In genomic region chr1:165114460-165115175, GRCm38 (mm10) we compare ENCODE assay signal across 9 mouse cellular contexts. TPM values are rescaled to one million over a fixed set of nuclear protein-coding genes. Genes with fewer than 3 reads are reported as not detected.
DNase-seq lines count a peak whose midpoint lies in the region; ATAC-seq and TF ChIP-seq lines count a peak whose summit lies in the region.
"Had no signal": no experiment of that assay in that cellular context is flagged by ENCODE, and none has a peak within 500 bp of the region (broad histone marks: within the 10 kb centered on the region; RNA-seq: fewer than 3 reads in every experiment).

No protein-coding gene starts in this region.

- no peaks in the 10 kb centered on the region for H3K36me3 ChIP-seq in heart, adult 2 months (ENCODE audit: control insufficient read depth, insufficient read depth, low read length)
- H3K36me3 ChIP-seq in intestine, postnatal 0 days (ENCODE audit: control insufficient read depth, insufficient read depth): no peaks in the 10 kb centered on the region
- H3K36me3 ChIP-seq in midbrain, embryonic 14.5 days (ENCODE audit: control insufficient read depth, insufficient read depth, low read length): no peaks in the 10 kb centered on the region

- CTCF ChIA-PET in Patski (lab: Charles Lee): interaction anchor here (0.8 to 1.7 kb wide), 7 partner anchors 8 to 798 kb away, joined by 3 to 6 read pairs (median 3); no protein-coding TSS in a partner anchor

- H3K79me2 ChIP-seq in heart, adult 2 months (replicated peaks; ENCODE audit: control insufficient read depth, insufficient read depth, low read length): no peaks in the 10 kb centered on the region

- H3K27ac ChIP-seq in heart, adult 2 months: peak overlapping the region; percentile 7; the same call in 1 of the 2 replicates
- no peak overlapping the region for H3K27ac ChIP-seq in intestine, postnatal 0 days (ENCODE audit: low read depth, low read length)
- no peak overlapping the region for H3K27ac ChIP-seq in midbrain, embryonic 14.5 days (replicated peaks; ENCODE audit: low read depth, low read length)

- 8% methylated on average over 17 of the region's 17 CpGs for WGBS in heart, adult 2 months
- WGBS in intestine, postnatal 0 days: 33% methylated on average over 17 of the region's 17 CpGs
- WGBS in midbrain, embryonic 14.5 days: 42% methylated on average over 17 of the region's 17 CpGs

- TF ChIP-seq POLR2A in heart, adult 2 months (IDR thresholded peaks at IDR 0.05; ENCODE audit: insufficient read depth, low read depth, low read length): no peak

- intact Hi-C loops in heart, adult 2 months (cut with DNase I): loop anchor here (5.0 to 10.0 kb wide), 2 partner anchors 67 to 350 kb away; no protein-coding TSS in a partner anchor

- TF ChIP-seq CTCF in Patski (IDR thresholded peaks at IDR 0.05): peak; percentile 36
- peak; percentile 63 for TF ChIP-seq CTCF in heart, adult 2 months (IDR thresholded peaks at IDR 0.05)
- peak; percentile 65 for TF ChIP-seq CTCF in intestine, postnatal 0 days (IDR thresholded peaks at IDR 0.05; ENCODE audit: low read depth)

- H3K9ac ChIP-seq in heart, adult 2 months (ENCODE audit: low read depth, low read length): no peak overlapping the region
- H3K9ac ChIP-seq in intestine, postnatal 0 days (ENCODE audit: low read depth, low read length): no peak overlapping the region
- no peak overlapping the region for H3K9ac ChIP-seq in midbrain, embryonic 14.5 days (replicated peaks; ENCODE audit: low read length)

- H3K9me3 ChIP-seq in intestine, postnatal 0 days (ENCODE audit: control insufficient read depth): no peaks in the 10 kb centered on the region
- no peaks in the 10 kb centered on the region for H3K9me3 ChIP-seq in midbrain, embryonic 14.5 days (ENCODE audit: control insufficient read depth, low read length)

- peak; percentile 69 for ATAC-seq in frontal cortex, adult (ENCODE audit: low TSS enrichment)
- ATAC-seq in Patski: no peak
- no peak for ATAC-seq in intestine, postnatal 0 days
- no peak for ATAC-seq in midbrain, embryonic 14.5 days (ENCODE audit: low FRiP score, low TSS enrichment)

- no peaks in the 10 kb centered on the region for H3K27me3 ChIP-seq in Patski
- H3K27me3 ChIP-seq in heart, adult 2 months (ENCODE audit: control insufficient read depth, insufficient read depth, low read length): no peaks in the 10 kb centered on the region
- H3K27me3 ChIP-seq in intestine, postnatal 0 days (replicated peaks; ENCODE audit: control insufficient read depth, insufficient read depth, low read length): no peaks in the 10 kb centered on the region
- no peaks in the 10 kb centered on the region for H3K27me3 ChIP-seq in midbrain, embryonic 14.5 days (ENCODE audit: control insufficient read depth, insufficient read depth, low read length)

- DNase-seq in frontal cortex, postnatal 10 days (ENCODE audit: low spot score in 2 of 2): no peak
- DNase-seq in Patski (ENCODE audit: low read depth, low spot score): no peak
- peak; percentile 17 to 32 for DNase-seq in heart, adult 2 months
- peak; percentile 72 for DNase-seq in midbrain, embryonic 14.5 days
- DNase-seq in adrenal gland, postnatal 10 days: no peak
- DNase-seq in gastrocnemius, adult 8-10 months (ENCODE audit: low spot score in 2 of 2): no peak

- peak overlapping the region; percentile 37; the same call in 1 of the 2 replicates for H3K4me2 ChIP-seq in intestine, postnatal 0 days (replicated peaks; ENCODE audit: low read depth)
- H3K4me2 ChIP-seq in midbrain, embryonic 14.5 days (ENCODE audit: low read length): no peak overlapping the region

- H3K4me1 ChIP-seq in heart, adult 2 months (ENCODE audit: control insufficient read depth, insufficient read depth, low read length): peaks cover 4% of the 10 kb centered on the region
- no peaks in the 10 kb centered on the region for H3K4me1 ChIP-seq in intestine, postnatal 0 days (replicated peaks; ENCODE audit: control insufficient read depth, insufficient read depth, low read length)
- peaks cover 11% of the 10 kb centered on the region for H3K4me1 ChIP-seq in midbrain, embryonic 14.5 days (ENCODE audit: control insufficient read depth, insufficient read depth, low read length)

- no peak overlapping the region for H3K4me3 ChIP-seq in heart, adult 2 months
- no peak overlapping the region for H3K4me3 ChIP-seq in intestine, postnatal 0 days (ENCODE audit: low read depth, low read length)
- no peak overlapping the region for H3K4me3 ChIP-seq in midbrain, embryonic 14.5 days (replicated peaks; ENCODE audit: low read depth, low read length)

- in situ Hi-C loops in Patski (cut with MboI; ENCODE audit: low pct_unique_long_range_greater_than_20kb): no loop called here

- TF ChIP-seq EP300 in heart, adult 2 months (IDR thresholded peaks at IDR 0.05; ENCODE audit: insufficient read depth, low read depth, low read length): no peak

- POLR2A ChIA-PET in Patski (lab: Charles Lee): no interaction called here

RNA-seq across cellular contexts. Expression of gene Tbx19, which starts 46.0 kb away (rescaled TPM):
- not detected for polyA plus RNA-seq in Patski (2021)
- not detected for total RNA-seq in heart, adult 2 months (2021)
- polyA plus RNA-seq in heart, adult 2 months (2012; rRNA removed): not detected in 2 replicates
- polyA plus RNA-seq in intestine, postnatal 0 days (2015; fragmentation: Nextera tagmentation; extraction: Ambion mirVana): 0.05 TPM in 1 of 2 replicates, not detected in the other
- polyA plus RNA-seq in midbrain, embryonic 14.5 days (2014; fragmentation: Nextera tagmentation; extraction: Ambion mirVana): not detected in 2 replicates
- not detected for total RNA-seq in adrenal gland, postnatal 10 days (2021)
- not detected for total RNA-seq in gastrocnemius, adult 8-10 months (2022)
- polyA plus RNA-seq: large intestine, adult 2 months had no signal

Comparison
In these comparisons a context has a peak if more than half of its experiments do, and no peak if none do; other contexts are left out.
1. DNase-seq: peak in heart, adult 2 months (2 of 2) and midbrain, embryonic 14.5 days (single experiment); none in frontal cortex, postnatal 10 days (0 of 2), Patski (single experiment), adrenal gland, postnatal 10 days (single experiment) and gastrocnemius, adult 8-10 months (0 of 2).
2. Peak in every context shown above with its lines, with median percentiles within 50 percentile points of each other: CTCF ChIP-seq.